Mouse (Mus musculus): ENCODE data around the gene Smim26. TPM values are rescaled to one million over a fixed set of nuclear protein-coding genes. Genes with fewer than 3 reads are reported as not detected.

The Smim26 gene
- polyA plus RNA-seq (2015; fragmentation: Nextera tagmentation; extraction: Ambion mirVana) = 35.4 and 39.8 TPM in 2 replicates

DNA sequence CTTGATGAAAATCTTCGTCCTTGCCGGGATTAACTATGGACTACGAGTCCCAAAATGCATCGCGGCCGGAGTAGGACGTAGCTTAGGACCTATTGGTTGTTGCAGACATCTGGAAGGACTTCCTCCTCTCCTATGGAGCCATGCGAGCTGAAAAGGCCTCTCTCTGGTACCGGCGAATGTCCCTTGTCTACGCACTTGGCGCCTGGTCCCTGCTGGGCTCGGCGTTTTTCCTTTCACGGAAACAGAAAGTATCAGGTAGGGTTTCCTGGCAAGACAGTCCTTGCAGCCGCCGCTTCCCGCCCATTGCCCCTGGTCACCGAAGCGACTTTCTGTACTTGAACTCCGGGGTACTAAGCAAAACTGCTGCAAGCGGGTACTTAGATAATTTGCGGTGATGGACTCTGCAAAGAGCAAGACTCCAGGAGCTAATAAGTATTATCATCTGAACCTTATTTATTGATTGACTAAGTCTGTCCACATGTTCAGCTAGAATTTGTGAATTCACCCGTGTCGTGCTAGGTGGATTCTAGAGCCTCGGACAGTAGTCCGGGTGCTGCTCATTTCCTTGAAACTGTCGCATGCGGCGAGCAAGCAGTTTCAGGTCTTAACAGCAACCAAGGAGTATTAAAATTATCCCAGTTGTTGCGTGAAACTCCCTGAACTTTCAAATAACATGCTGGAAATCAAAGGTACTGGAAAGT lies at the start of gene Smim26:
Gene Smim26 (plus strand): TSS at position 104 of the 701 bp plus-strand sequence.

DNA sequence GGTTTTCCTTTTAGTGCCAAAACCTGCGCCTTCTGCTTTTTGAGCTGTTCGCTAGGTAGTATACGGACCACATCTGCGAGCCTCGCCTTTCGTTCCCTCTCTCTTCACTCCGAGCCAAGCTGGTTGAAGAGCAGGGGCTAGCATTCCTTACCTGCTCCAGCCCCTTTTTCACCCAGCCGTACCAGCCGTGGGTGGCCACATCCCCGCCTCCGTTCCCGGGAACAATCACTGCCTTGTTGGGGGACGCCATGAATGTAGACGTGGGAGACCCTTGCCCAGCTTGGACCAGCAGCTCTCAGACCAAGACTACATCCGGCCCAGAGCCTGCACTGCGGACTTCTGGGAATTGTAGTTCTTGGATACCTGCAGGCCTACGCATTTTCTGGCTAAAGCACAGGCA lies 43.3 kb upstream of the Smim26 start, which contains the start of gene Rbbp9:
Gene Rbbp9 (minus strand): TSS at position 341 of the 400 bp plus-strand sequence.

DNA sequence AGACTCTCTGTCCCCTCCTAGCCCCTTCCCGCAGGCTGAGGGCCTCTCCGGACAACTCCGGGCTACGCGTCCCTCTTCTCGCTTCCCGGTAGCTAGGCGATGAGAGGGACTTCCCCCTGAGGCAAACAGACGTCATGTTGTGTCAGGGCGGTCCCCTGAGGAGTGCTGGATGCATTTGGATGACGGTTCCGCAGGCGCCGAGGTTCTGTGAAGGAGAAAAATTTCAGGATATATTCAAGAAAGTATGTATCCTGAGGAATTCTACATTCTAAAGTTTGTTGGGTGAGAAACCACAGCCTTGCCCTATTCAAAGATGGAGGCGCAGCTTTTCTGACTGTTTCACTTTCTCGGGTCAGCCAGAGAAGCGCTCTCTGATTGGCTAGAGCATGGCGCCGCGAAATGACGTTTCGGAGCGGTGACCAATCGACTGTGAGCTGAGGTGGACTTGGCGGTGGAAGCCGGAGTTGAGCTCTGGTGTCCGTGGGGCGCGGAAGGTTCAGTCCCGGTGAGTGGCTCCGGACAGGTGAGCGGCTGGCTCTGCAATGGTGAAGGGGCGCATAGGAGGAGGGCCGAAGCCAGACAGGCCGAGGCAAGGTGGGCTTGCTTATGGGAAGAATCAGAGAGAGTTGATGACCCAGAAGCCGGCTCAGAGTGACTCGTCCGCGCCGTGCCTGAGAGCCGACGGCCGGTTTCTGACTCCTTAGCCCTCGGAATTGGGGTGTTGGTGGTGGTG lies 37.9 kb upstream of the Smim26 start, which contains the start of gene Sec23b:
Gene Sec23b (plus strand): TSS at position 410 of the 733 bp plus-strand sequence.

DNA sequence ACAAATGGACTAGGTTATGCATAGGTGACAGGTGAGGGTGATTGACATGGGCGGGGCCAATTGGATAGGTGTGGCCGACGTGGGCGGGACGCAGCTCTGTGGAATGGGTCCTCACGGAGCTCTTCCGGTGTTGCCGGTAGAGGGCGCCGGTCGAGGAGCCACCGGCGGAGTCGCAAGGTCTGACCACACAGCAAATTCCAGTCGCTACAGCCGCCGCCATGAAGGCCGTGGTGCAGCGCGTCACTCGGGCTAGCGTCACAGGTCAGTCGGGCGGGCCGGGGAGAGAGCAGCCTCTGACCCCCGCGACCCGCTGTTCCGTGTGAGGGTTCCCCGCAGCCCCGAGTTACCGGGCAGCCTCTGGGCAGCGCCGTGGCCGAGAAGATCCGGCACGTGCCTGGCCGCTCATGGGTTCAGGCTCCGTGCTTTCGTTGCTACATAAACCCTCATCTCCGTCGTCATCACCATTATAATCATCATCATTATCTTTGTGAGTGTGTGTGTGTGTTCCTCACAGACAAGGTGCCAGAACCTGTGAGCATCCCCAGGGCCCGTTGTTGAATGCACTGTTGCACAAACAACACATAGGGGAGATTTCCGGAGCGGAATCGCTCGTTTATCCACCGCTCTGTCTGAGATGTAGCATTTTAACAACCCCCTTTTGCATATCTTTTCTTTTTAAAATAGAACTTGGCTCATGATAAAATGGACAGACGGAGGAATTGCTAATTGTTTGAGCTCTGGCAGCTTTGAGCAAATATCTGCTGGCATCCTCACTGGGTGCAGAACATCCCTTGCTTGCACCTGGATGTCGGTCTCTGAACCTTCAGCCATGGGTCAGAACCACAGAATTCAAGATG lies 6.2 kb downstream of the Smim26 start, which contains the start of gene Dtd1:
Gene Dtd1 (plus strand): TSS at position 67 of the 857 bp plus-strand sequence.

Other genes starting within 250 kb of the Smim26 start
- gene Kat14, start 225.1 kb upstream of the Smim26 start, polyA plus RNA-seq (2015; fragmentation: Nextera tagmentation; extraction: Ambion mirVana) = 19.0 and 21.0 TPM in 2 replicates
- 2.4 and 2.5 TPM in 2 replicates for gene Pet117, start 225.1 kb upstream of the Smim26 start, polyA plus RNA-seq (2015; fragmentation: Nextera tagmentation; extraction: Ambion mirVana)
- 0.07 and 0.42 TPM in 2 replicates for gene Dzank1, start 66.6 kb upstream of the Smim26 start, polyA plus RNA-seq (2015; fragmentation: Nextera tagmentation; extraction: Ambion mirVana)
- gene Polr3f, start 66.3 kb upstream of the Smim26 start, polyA plus RNA-seq (2015; fragmentation: Nextera tagmentation; extraction: Ambion mirVana) = 10.1 and 12.9 TPM in 2 replicates
- gene Rbbp9, start 43.2 kb upstream of the Smim26 start, polyA plus RNA-seq (2015; fragmentation: Nextera tagmentation; extraction: Ambion mirVana) = 10.0 and 15.4 TPM in 2 replicates
- 42.5 and 46.7 TPM in 2 replicates for gene Sec23b, start 37.8 kb upstream of the Smim26 start, polyA plus RNA-seq (2015; fragmentation: Nextera tagmentation; extraction: Ambion mirVana)
- gene Dtd1, start 5.8 kb downstream of the Smim26 start, polyA plus RNA-seq (2015; fragmentation: Nextera tagmentation; extraction: Ambion mirVana) = 34.3 and 38.6 TPM in 2 replicates
- not detected in 2 replicates for gene Scp2d1, start 229.6 kb downstream of the Smim26 start, polyA plus RNA-seq (2015; fragmentation: Nextera tagmentation; extraction: Ambion mirVana)